11 mouse cellular contexts compared by ENCODE assay signal in genomic region chr14:101838231-101838839, GRCm38 (mm10).
DNase-seq lines count a peak whose midpoint lies in the region; TF ChIP-seq lines count a peak whose summit lies in the region.
"Had no signal": no experiment of that assay in that cellular context is flagged by ENCODE, and none has a peak within 500 bp of the region (broad histone marks: within the 10 kb centered on the region; RNA-seq: fewer than 3 reads in every experiment).

No protein-coding gene starts in this region.

- intact Hi-C loops in heart, adult 2 months (cut with DNase I) = loop anchor here (10.0 kb wide), 1 partner anchor 54 kb away; no protein-coding TSS in a partner anchor

- no peak for TF ChIP-seq POLR2A in heart, adult 2 months (IDR thresholded peaks at IDR 0.05; ENCODE audit: insufficient read depth, low read depth, low read length)
- no peak for TF ChIP-seq POLR2A in brain, embryonic 14.5 days (IDR thresholded peaks at IDR 0.05; ENCODE audit: borderline replicate concordance, extremely low read depth, insufficient read depth, insufficient read length, poor library complexity, severe bottlenecking)

- peaks cover 5% of the 10 kb centered on the region for H3K4me1 ChIP-seq in heart, adult 2 months (ENCODE audit: control insufficient read depth, insufficient read depth, low read length)
- H3K4me1 ChIP-seq: hindbrain, embryonic 15.5 days; midbrain, embryonic 13.5 days had no signal

- no peak overlapping the region for H3K9ac ChIP-seq in heart, adult 2 months (ENCODE audit: low read depth, low read length)
- H3K9ac ChIP-seq: hindbrain, embryonic 15.5 days; midbrain, embryonic 13.5 days had no signal

- 49% methylated on average over 7 of the region's 7 CpGs for WGBS in heart, adult 2 months

- TF ChIP-seq CTCF in heart, adult 2 months (IDR thresholded peaks at IDR 0.05) = no peak
- no peak for TF ChIP-seq CTCF in brain, embryonic 14.5 days (IDR thresholded peaks at IDR 0.05; ENCODE audit: borderline replicate concordance, extremely low read depth, insufficient read depth, insufficient read length)

- H3K4me3 ChIP-seq in heart, adult 2 months = no peak overlapping the region
- H3K4me3 ChIP-seq: hindbrain, embryonic 15.5 days; midbrain, embryonic 13.5 days had no signal

- H3K36me3 ChIP-seq in heart, adult 2 months (ENCODE audit: control insufficient read depth, insufficient read depth, low read length) = peaks cover 14% of the 10 kb centered on the region
- H3K36me3 ChIP-seq: hindbrain, embryonic 15.5 days; midbrain, embryonic 13.5 days had no signal

- peak; percentile 18 for DNase-seq in adrenal gland, adult 2 months
- no peak for DNase-seq in adrenal gland, adult 18-20 months (ENCODE audit: low spot score in 2 of 2)
- DNase-seq in heart, adult 2 months = no peak
- no peak for DNase-seq in heart, adult 8-10 months (ENCODE audit: low spot score)
- peak; percentile 77 for DNase-seq in brain, embryonic 14.5 days (ENCODE audit: low read depth)
- peak; percentile 67 for DNase-seq in lung, postnatal 25 days (ENCODE audit: low spot score)
- DNase-seq in spleen, postnatal 14 days (ENCODE audit: low spot score in 2 of 2) = no peak
- no peak for DNase-seq in cerebellum, adult 11-12 months
- DNase-seq: kidney, postnatal 36 days had no signal

- H3K27ac ChIP-seq in heart, adult 2 months = peak overlapping the region; percentile 29; the same call in 1 of the 2 replicates
- H3K27ac ChIP-seq: hindbrain, embryonic 15.5 days; midbrain, embryonic 13.5 days had no signal

- no peak for TF ChIP-seq EP300 in heart, adult 2 months (IDR thresholded peaks at IDR 0.05; ENCODE audit: insufficient read depth, low read depth, low read length)

- no peaks in the 10 kb centered on the region for H3K79me2 ChIP-seq in heart, adult 2 months (replicated peaks; ENCODE audit: control insufficient read depth, insufficient read depth, low read length)

- H3K27me3 ChIP-seq in heart, adult 2 months (ENCODE audit: control insufficient read depth, insufficient read depth, low read length) = no peaks in the 10 kb centered on the region
- H3K27me3 ChIP-seq: hindbrain, embryonic 15.5 days; midbrain, embryonic 13.5 days had no signal

Comparison
In these comparisons a context has a peak if more than half of its experiments do, and no peak if none do; other contexts are left out.
1. DNase-seq: peak in adrenal gland, adult 2 months (single experiment), brain, embryonic 14.5 days (single experiment) and lung, postnatal 25 days (single experiment); none in adrenal gland, adult 18-20 months (0 of 2), heart, adult 2 months (0 of 2), heart, adult 8-10 months (single experiment), spleen, postnatal 14 days (0 of 2) and cerebellum, adult 11-12 months (single experiment).